8 mouse cellular contexts compared by ENCODE assay signal in the genomic region with DNA sequence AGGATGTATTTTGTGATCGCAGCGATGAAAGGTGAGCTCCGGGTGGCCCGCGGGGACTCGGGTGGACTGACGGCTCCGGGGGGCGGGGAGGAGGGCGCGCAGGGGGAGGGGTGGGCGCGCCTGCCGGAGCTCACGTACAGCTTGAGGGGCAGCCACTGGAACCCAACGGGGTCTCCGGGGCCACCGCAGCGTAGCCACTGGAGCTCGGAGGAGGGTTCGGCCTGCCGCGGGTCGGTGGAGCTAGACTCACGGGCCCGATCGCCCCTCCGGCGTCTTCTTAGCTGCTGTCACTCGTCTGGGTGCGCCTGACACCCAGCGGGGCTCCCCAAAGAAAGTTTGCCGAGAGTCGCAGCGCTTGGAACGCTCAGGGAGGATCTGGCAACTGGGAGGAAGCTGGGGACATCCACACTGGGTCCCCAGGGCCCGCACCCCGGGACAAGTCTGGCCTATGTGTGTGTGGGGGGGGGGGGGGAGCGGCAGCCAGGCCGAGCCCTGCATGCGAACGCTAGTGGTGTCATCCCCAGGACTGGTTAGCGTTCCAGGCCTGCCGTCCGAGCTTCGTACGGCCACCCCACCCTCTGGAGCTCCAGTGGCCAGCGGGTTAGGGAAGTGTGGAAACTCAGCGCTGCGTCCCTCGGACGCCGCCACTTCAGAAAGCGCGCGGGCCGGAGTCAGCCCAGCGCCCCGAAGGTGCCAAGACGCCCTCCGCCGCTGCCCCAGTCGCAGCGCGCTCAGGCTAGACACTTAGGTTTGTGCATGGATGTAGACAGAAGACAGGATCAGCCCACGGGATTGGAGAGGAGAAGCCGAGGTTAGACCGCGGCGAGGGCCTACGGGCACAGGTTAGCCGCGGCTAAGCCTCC.
DNase-seq lines count a peak whose midpoint lies in the region; ATAC-seq and TF ChIP-seq lines count a peak whose summit lies in the region.

No protein-coding gene starts in this region.

- H3K27ac ChIP-seq in forebrain, embryonic 16.5 days (ENCODE audit: low read length): no peak overlapping the region
- peak overlapping the region; percentile 23; the same call in 1 of the 2 replicates for H3K27ac ChIP-seq in liver, embryonic 13.5 days

- H3K9ac ChIP-seq in forebrain, embryonic 16.5 days (replicated peaks; ENCODE audit: low read depth, low read length): peak overlapping the region; percentile 66
- peak overlapping the region; percentile 61 for H3K9ac ChIP-seq in liver, embryonic 13.5 days

- DNase-seq in left cerebral cortex, adult 18-20 months (ENCODE audit: low spot score in 2 of 2): peak; percentile 12 to 26
- DNase-seq in left cerebral cortex, adult 11 months (ENCODE audit: low spot score): no peak
- peak; percentile 36 for DNase-seq in cerebellum, adult 11 months
- peak; percentile 68 for DNase-seq in induced T-regulatory cell, adult 2 months (ENCODE audit: low read depth)
- DNase-seq in liver, embryonic 13.5 days: no peak
- DNase-seq in thymus, postnatal 25 days: peak; percentile 31

- H3K4me1 ChIP-seq in forebrain, embryonic 16.5 days (replicated peaks; ENCODE audit: control insufficient read depth, insufficient read depth, low read length): peaks cover 21% of the 10 kb centered on the region
- peaks cover 4% of the 10 kb centered on the region for H3K4me1 ChIP-seq in liver, embryonic 13.5 days (replicated peaks)

- H3K79me2 ChIP-seq in myocyte (ENCODE audit: control insufficient read depth, insufficient read depth): no peaks in the 10 kb centered on the region

- ATAC-seq in forebrain, embryonic 16.5 days: peak; percentile 61
- peak; percentile 49 for ATAC-seq in liver, embryonic 13.5 days (ENCODE audit: low read depth)

- under 1% methylated on average over 73 of the region's 73 CpGs for WGBS in forebrain, embryonic 16.5 days
- 1% methylated on average over 66 of the region's 73 CpGs for WGBS in liver, embryonic 13.5 days (ENCODE audit: insufficient replicate concordance)

- H3K4me2 ChIP-seq in forebrain, embryonic 16.5 days (ENCODE audit: low read length): peak overlapping the region; percentile 99
- H3K4me2 ChIP-seq in liver, embryonic 13.5 days: peak overlapping the region; percentile 74
- H3K4me2 ChIP-seq in myocyte (ENCODE audit: low read depth): peak overlapping the region; percentile 56

- no peak for TF ChIP-seq POLR2A in myocyte (IDR thresholded peaks at IDR 0.05; ENCODE audit: insufficient read length, low read depth)

- H3K27me3 ChIP-seq in forebrain, embryonic 16.5 days (replicated peaks; ENCODE audit: control insufficient read depth, insufficient read depth, low read length): peaks cover 32% of the 10 kb centered on the region
- peaks cover 57% of the 10 kb centered on the region for H3K27me3 ChIP-seq in liver, embryonic 13.5 days
- H3K27me3 ChIP-seq in myocyte (ENCODE audit: control insufficient read depth, insufficient read depth, insufficient read length): peaks cover 9% of the 10 kb centered on the region

- no peaks in the 10 kb centered on the region for H3K9me3 ChIP-seq in forebrain, embryonic 16.5 days (ENCODE audit: control insufficient read depth, low read length)
- no peaks in the 10 kb centered on the region for H3K9me3 ChIP-seq in liver, embryonic 13.5 days (replicated peaks)

- peak overlapping the region; percentile 47 for H3ac ChIP-seq in myocyte (ENCODE audit: control insufficient read depth, insufficient read length)

- H3K4me3 ChIP-seq in forebrain, embryonic 16.5 days (replicated peaks; ENCODE audit: low read length): peak overlapping the region; percentile 74
- peak overlapping the region; percentile 62 for H3K4me3 ChIP-seq in liver, embryonic 13.5 days (replicated peaks)
- H3K4me3 ChIP-seq in myocyte: peak overlapping the region; percentile 37

- no peaks in the 10 kb centered on the region for H3K36me3 ChIP-seq in forebrain, embryonic 16.5 days (ENCODE audit: control insufficient read depth, insufficient read depth)
- H3K36me3 ChIP-seq in liver, embryonic 13.5 days: no peaks in the 10 kb centered on the region
- no peaks in the 10 kb centered on the region for H3K36me3 ChIP-seq in myocyte (ENCODE audit: control insufficient read depth, insufficient read depth)

TF ChIP-seq in myocyte, 11 proteins besides CTCF, POLR2A, EP300 and RAD21:
- no peak for TF ChIP-seq POLR2AphosphoS2 (IDR thresholded peaks at IDR 0.05; ENCODE audit: insufficient read length, low read depth)
- TF ChIP-seq E2F4 (IDR thresholded peaks at IDR 0.05; ENCODE audit: insufficient read depth): no peak
- no peak for TF ChIP-seq MYOD1 (IDR thresholded peaks at IDR 0.05; ENCODE audit: control insufficient read depth in 1 of 3, insufficient read length in 2 of 3, low read depth in 2 of 3)
- TF ChIP-seq REST (IDR thresholded peaks at IDR 0.05; ENCODE audit: insufficient read depth, insufficient read length): no peak
- no peak for TF ChIP-seq USF1 (IDR thresholded peaks at IDR 0.05; ENCODE audit: low read depth)
- TF ChIP-seq CEBPB (IDR thresholded peaks at IDR 0.05; ENCODE audit: insufficient read depth, poor library complexity, severe bottlenecking): no peak
- TF ChIP-seq SRF (IDR thresholded peaks at IDR 0.05; ENCODE audit: control insufficient read depth, insufficient read length, low read depth): no peak
- no peak for TF ChIP-seq MAX (IDR thresholded peaks at IDR 0.05; ENCODE audit: low read depth)
TF ChIP-seq in myocyte: peak in this region for 0.

Comparison
In these comparisons a context has a peak if more than half of its experiments do, and no peak if none do; other contexts are left out.
1. DNase-seq: peak in left cerebral cortex, adult 18-20 months (2 of 2), cerebellum, adult 11 months (single experiment), induced T-regulatory cell, adult 2 months (single experiment) and thymus, postnatal 25 days (single experiment); none in left cerebral cortex, adult 11 months (single experiment) and liver, embryonic 13.5 days (single experiment).
2. Peak in every context shown above with its lines, with median percentiles within 50 percentile points of each other: H3K4me2 ChIP-seq and H3K4me3 ChIP-seq.